Mouse (Mus musculus) olfactory bulb, adult 2 months (tissue): ENCODE measurements around the gene Rnf208. TPM values are rescaled to one million over a fixed set of nuclear protein-coding genes. Genes with fewer than 3 reads are reported as not detected.

Experiments used
- H3K27ac ChIP-seq: fragments of 200-500 bp; 2 replicates; pipeline ENCODE4 v1.5.1; 2012; ENCODE audit warnings: low read depth, low read length; ENCODE audit not compliant: insufficient read depth
- H3K4me1 ChIP-seq: fragments of 200-500 bp; 2 replicates; pipeline ENCODE4 v1.6.1; 2012; ENCODE audit warnings: low read length; ENCODE audit not compliant: control insufficient read depth, insufficient read depth
- H3K4me3 ChIP-seq: fragments of 200-500 bp; 2 replicates; pipeline ENCODE4 v1.5.1; 2012; ENCODE audit warnings: mild to moderate bottlenecking, low read depth, low read length, moderate library complexity; ENCODE audit not compliant: insufficient read depth
- CTCF ChIP-seq: fragments of 200-500 bp; IDR thresholded peaks from 2 replicates; pipeline ENCODE4 v1.5.1; 2012; ENCODE audit warnings: low read depth, mild to moderate bottlenecking, low read length, moderate library complexity; ENCODE audit not compliant: insufficient read depth
- POLR2A ChIP-seq: fragments of 200-500 bp; IDR thresholded peaks from 2 replicates; pipeline ENCODE4 v1.6.1; 2012; ENCODE audit warnings: mild to moderate bottlenecking, low read depth, low read length, moderate library complexity; ENCODE audit not compliant: insufficient read depth
- WGBS: fragments of 180-500 bp; shearing (Covaris S2); methylation state at CpG from one replicate; pipeline ENCODE4 v1.1.7; 2018; 5-methylcytosine and 5-hydroxymethylcytosine counted together
- polyA plus RNA-seq: library from polyadenylated mRNA; stranded (reverse); fragments of >200 nt; gene quantifications from 2 replicates; pipeline ENCODE4 v1.2.4, GENCODE M21; 2012; ENCODE audit warnings: low replicate concordance; ENCODE audit not compliant: missing spikeins, insufficient read depth, insufficient read length

Rnf208 gene
- polyA plus RNA-seq, 1 experiment: not detected

- Histone ChIP-seq H3K4me3 (no peak overlapping the region), H3K4me1 (peaks cover 43% of the 10 kb centered on the region), H3K27ac (0 out of 2 replicates have a peak overlapping the region, but pooled peaks have one; percentile 20)
- TF ChIP-seq CTCF (no peak), POLR2A (no peak)
- WGBS: 14% methylated on average over 2 of the region's 2 CpGs
Measured at GRCm38 (mm10) chr2:25266720-25267119, 24.7 kb downstream of the Rnf208 start.

GRCm38 (mm10) chr2:25267241-25267640 is 25.2 kb downstream of the Rnf208 start:
- Histone ChIP-seq H3K4me3 (no peak overlapping the region), H3K4me1 (peaks cover 39% of the 10 kb centered on the region), H3K27ac (0 out of 2 replicates have a peak overlapping the region, but pooled peaks have one; percentile 20)
- TF ChIP-seq CTCF: no peak
- TF ChIP-seq POLR2A: no peak

GRCm38 (mm10) chr2:25267746-25268309 is 25.8 kb downstream of the Rnf208 start:
- WGBS: 75% methylated on average over 4 of the region's 4 CpGs
- Histone ChIP-seq H3K27ac (no peak overlapping the region), H3K4me3 (no peak overlapping the region), H3K4me1 (peaks cover 41% of the 10 kb centered on the region)
- no peak for TF ChIP-seq POLR2A

- Histone ChIP-seq H3K4me1 (peaks cover 21% of the 10 kb centered on the region), H3K27ac (no peak within 1 kb of the TSS), H3K4me3 (peak within 1 kb of the TSS; percentile 53)
- WGBS: under 1% methylated on average over 55 of the region's 55 CpGs
- TF ChIP-seq CTCF (no peak), POLR2A (peak; percentile 79)
Measured at GRCm38 (mm10) chr2:25271827-25272511, 29.9 kb downstream of the Rnf208 start, which contains the start of the genes Ssna1 and Anapc2. TSS of gene Ssna1 (minus strand) at chr2:25272438. TSS of gene Anapc2 (plus strand) at chr2:25272478.

- Histone ChIP-seq H3K4me3 (peak overlapping the region; percentile 53), H3K27ac (no peak overlapping the region), H3K4me1 (peaks cover 18% of the 10 kb centered on the region)
- WGBS: under 1% methylated on average over 29 of the region's 29 CpGs
- TF ChIP-seq CTCF: 0 out of 2 replicates have a peak, but pooled peaks have one; percentile 4
- no peak; the same call in 1 of the 2 replicates for TF ChIP-seq POLR2A
Measured at GRCm38 (mm10) chr2:25272515-25272914, 30.5 kb downstream of the Rnf208 start.

GRCm38 (mm10) chr2:25273010-25273409 is 31.0 kb downstream of the Rnf208 start:
- peaks cover 18% of the 10 kb centered on the region for H3K4me1 ChIP-seq
- TF ChIP-seq POLR2A: no peak
- TF ChIP-seq CTCF: no peak
- peak overlapping the region; percentile 53 for H3K4me3 ChIP-seq
- no peak overlapping the region for H3K27ac ChIP-seq
- WGBS: 34% methylated on average over 16 of the region's 16 CpGs

GRCm38 (mm10) chr2:25278928-25279882 is 37.1 kb downstream of the Rnf208 start:
- WGBS: 55% methylated on average over 13 of the region's 13 CpGs
- H3K27ac ChIP-seq: no peak overlapping the region
- TF ChIP-seq POLR2A: no peak
- TF ChIP-seq CTCF: 0 out of 2 replicates have a peak, but pooled peaks have one; percentile 20
- no peaks in the 10 kb centered on the region for H3K4me1 ChIP-seq
- no peak overlapping the region for H3K4me3 ChIP-seq

- TF ChIP-seq CTCF (no peak), POLR2A (no peak)
- H3K27ac ChIP-seq: no peak overlapping the region
- H3K4me1 ChIP-seq: peaks cover 32% of the 10 kb centered on the region
- H3K4me3 ChIP-seq: no peak overlapping the region
- 76% methylated on average over 2 of the region's 2 CpGs for WGBS
Measured at GRCm38 (mm10) chr2:25285551-25285950, 43.5 kb downstream of the Rnf208 start.
